Mouse (Mus musculus): ENCODE data around the gene Moap1.
A peak's percentile ranks its signal among the peaks of the same experiment; 100 is the strongest.

Gene Moap1

GRCm38 (mm10) chr12:102742056-102742455 lies 1.4 kb downstream of the Moap1 start:
- no peak for DNase-seq (ENCODE audit: low read depth in 1 of 2, low spot score in 2 of 2)

- no peak for DNase-seq (ENCODE audit: low read depth in 1 of 2, low spot score in 2 of 2)
Measured at GRCm38 (mm10) chr12:102740285-102740684, 3.2 kb downstream of the Moap1 start.

DNA sequence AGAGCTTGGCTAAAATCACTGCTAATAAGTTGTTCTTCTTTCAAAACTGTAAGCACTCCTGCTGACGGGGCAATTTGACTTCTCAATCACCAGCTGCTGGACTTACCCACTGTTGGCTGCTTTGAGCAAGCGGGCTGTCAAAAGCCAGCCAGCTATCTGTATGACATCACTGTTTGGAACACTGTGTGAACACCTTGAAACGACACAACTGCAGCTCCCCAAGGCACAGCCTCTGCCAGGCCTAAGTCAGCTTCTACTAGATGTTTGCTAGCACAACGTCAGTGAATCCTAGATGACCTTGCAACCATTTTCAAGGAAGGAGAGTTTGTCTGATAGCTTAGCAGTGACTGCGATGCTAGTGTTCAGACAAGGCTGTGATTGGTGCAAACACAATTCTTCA lies 4.4 kb downstream of the Moap1 start:
- DNase-seq (ENCODE audit: low read depth in 1 of 2, low spot score in 2 of 2), result no peak

GRCm38 (mm10) chr12:102733381-102733780 lies 10.1 kb downstream of the Moap1 start:
- peak in 1 of 2 experiments; percentile 49 for DNase-seq (ENCODE audit: low read depth in 1 of 2, low spot score in 2 of 2)

- DNase-seq (ENCODE audit: low read depth in 1 of 2, low spot score in 2 of 2), result no peak
Measured at GRCm38 (mm10) chr12:102730798-102731619, 12.5 kb downstream of the Moap1 start.

- DNase-seq (ENCODE audit: low read depth in 1 of 2, low spot score in 2 of 2), result no peak
Measured at GRCm38 (mm10) chr12:102729855-102730797, 13.3 kb downstream of the Moap1 start.

DNA sequence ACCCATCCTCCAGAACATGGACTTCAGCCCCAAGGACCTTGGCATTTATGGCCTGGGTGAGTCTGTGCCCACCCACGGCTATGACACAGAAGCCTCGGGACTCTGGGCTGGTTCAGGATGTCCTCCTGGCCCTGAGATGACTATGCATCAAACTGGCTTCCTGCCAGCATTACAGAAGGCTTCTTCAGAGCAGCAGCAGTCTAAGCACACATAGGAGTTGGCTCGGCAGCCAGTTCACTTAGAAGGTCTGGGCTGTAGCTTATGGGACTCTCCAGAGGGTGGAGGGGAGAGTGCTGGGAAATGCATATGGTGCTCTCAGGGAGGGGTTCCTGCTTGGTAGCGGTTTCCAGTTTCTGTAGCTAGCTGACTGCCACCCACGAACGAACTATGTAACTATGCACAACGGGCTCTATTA lies 17.7 kb downstream of the Moap1 start:
- DNase-seq (ENCODE audit: low read depth in 1 of 2, low spot score in 2 of 2), result no peak

DNA sequence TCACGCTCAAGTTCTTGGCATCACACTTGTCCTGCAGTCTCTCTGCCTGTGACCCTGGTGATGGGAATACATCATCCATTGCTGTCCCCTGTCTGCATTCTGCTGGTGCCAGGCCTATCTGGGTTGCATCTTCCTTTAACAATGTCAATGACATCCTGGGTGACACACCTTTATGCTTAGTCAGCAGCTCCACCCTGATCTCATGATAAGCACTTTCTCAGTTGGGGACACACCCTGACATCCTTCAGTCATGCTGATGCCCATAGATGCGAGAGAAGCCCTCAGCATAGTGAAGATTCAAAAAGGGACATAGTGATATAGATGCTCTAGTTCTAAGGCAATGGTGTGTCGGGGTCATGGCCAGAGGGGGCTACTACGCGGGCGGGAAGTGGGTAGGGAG lies 18.3 kb downstream of the Moap1 start:
- no peak for DNase-seq (ENCODE audit: low read depth in 1 of 2, low spot score in 2 of 2)

- no peak for DNase-seq (ENCODE audit: low read depth in 1 of 2, low spot score in 2 of 2)
Measured at GRCm38 (mm10) chr12:102723861-102724260, 19.6 kb downstream of the Moap1 start.

- no peak for DNase-seq (ENCODE audit: low read depth in 1 of 2, low spot score in 2 of 2)
Measured at GRCm38 (mm10) chr12:102722966-102723365, 20.5 kb downstream of the Moap1 start.

GRCm38 (mm10) chr12:102722451-102722850 lies 21.0 kb downstream of the Moap1 start:
- DNase-seq (ENCODE audit: low read depth in 1 of 2, low spot score in 2 of 2), result no peak

- DNase-seq (ENCODE audit: low read depth in 1 of 2, low spot score in 2 of 2), result no peak
Measured at GRCm38 (mm10) chr12:102719552-102720315, 23.7 kb downstream of the Moap1 start.

DNA sequence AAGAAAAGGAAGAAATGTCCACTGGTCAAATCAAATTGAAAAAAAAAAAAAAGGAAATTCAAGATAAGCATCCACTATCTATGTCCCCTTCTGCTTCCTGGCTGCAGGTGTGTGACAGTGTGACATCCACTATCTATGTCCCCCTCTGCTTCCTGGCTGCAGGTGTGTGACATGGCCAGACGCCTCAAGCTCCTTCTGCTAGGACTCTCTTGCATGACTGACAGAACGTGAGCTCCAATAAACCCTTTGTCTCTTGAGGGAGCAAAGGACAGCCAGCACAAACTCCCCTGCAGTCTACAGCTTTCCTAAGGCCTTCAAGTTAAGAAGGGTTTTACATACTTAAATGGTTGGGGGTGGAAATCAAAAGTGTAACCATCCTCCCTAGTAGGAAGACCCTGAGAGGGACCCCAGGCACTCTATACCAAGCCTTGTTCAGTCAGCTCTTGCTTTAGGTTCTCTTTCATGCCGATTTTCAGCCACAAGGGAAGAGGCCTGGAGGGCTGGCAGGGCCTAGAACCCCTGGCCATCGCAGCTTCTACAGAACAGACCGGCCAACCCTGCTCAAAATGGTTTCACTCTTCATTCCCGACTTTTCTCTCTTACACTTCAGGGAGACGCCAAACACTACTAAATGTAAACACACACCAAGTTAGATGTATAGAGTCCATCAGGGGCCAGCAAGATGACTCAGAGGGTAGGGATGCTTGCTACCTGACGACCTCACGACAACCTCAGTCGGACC lies 28.6 kb downstream of the Moap1 start:
- DNase-seq (ENCODE audit: low read depth in 1 of 2, low spot score in 2 of 2), result no peak

- DNase-seq (ENCODE audit: low read depth in 1 of 2, low spot score in 2 of 2), result no peak
Measured at GRCm38 (mm10) chr12:102714116-102714515, 29.3 kb downstream of the Moap1 start.

DNA sequence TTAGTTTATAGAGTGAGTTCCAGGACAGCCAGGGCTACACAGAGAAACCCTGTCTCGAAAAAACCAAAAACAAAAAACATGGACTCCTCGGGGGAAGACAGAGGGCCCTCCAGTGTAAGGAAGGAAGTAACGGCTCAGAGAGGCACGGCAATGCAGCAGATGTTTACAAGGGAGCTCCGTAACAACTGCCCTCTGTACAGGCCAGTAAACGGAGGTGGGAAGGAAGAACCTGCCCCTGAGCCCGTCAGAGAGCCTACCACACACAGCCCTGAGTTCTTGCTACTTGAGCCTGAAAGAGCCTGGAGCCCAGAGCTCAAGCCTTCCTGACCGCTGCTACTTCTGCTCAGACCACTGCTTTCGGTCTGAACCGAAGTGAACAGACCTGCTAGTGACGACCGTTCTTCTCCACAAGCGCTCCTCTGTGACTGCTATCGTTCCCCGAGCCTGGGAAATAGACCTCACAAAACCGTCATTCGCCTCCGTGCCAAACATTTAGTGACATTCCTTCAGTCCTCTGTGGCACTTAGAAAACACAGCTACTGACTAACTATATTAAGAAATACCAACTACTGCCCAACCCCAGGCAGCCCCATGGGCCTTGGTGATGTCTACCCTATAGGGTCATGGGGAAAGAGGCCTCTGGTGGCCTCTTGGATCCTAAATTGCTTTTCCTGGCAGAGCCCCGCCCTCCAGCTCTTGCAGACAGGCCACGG lies 30.2 kb downstream of the Moap1 start:
- DNase-seq (ENCODE audit: low read depth in 1 of 2, low spot score in 2 of 2), result no peak

GRCm38 (mm10) chr12:102710851-102711375 lies 32.5 kb downstream of the Moap1 start:
- DNase-seq (ENCODE audit: low read depth in 1 of 2, low spot score in 2 of 2), result no peak

DNA sequence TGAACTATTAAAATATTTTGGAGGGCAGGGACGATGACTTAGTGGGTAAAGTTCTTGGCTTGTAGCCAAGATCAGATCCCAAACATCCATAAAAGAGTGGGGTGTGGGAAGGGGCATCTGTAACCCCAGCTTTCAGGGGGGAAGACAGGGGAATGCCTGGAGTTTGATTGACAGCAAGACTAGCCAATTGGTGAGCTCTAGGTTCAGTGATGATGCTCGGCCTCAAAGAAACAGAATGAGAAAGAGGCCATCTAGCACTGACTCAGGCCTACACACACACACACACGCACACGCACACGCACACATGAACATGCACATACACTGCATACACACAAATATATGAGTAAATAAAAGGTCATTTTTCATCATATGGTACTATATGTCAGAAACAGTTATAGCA lies 33.6 kb downstream of the Moap1 start:
- DNase-seq (ENCODE audit: low read depth in 1 of 2, low spot score in 2 of 2), result no peak

DNA sequence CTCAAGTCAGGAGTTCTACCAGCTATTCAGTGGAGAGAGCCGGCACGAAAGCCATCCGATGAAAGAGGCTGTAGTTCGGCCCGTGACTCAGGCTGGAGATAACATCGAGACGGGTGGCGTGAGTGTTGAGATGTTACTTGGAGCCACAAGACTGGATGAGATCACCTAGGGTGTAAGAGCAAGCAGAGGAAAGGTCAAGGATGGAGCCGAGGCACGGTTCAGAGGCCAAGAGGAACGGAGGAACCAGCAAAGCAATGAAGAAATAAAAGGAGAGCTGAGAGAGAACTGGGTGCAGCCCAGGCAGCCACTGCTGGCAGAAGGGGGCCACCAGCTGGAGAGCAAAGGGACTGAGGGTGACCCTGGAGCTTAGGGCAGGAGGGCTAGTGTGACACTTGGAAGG lies 35.2 kb downstream of the Moap1 start:
- no peak for DNase-seq (ENCODE audit: low read depth in 1 of 2, low spot score in 2 of 2)

DNA sequence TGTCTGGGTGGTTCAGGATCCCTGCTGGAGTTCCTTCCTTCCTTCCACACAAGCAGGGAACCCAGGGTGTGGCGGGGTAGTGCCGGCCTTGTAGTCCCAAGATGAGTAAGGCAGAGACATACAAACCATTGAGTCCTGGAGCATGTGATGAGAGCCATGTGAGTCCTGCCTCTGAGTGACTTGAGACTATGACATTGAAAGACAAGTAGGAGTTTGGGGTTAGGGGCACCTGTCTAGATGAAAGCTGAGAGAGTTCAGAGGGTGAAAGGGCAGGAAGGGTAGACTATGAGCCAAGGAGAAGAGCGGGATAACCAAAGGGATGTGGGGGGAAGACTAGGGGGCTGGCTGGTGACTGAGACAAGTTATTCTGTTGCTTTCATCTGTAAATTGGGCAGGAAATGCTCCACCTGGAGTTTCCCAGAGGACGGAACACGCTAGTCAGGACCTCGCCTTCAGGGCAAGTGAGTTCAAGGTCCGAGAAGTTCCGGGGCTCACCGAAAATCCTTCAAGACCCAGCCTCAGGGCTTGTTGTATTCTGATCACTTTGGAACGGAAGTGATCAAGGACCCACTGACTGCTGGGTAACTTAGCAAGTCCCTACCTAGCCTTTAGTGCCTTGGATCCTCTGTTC lies 36.5 kb downstream of the Moap1 start:
- no peak for DNase-seq (ENCODE audit: low read depth in 1 of 2, low spot score in 2 of 2)
